Mouse (Mus musculus): Measurements from ENCODE around the gene Tor1a. TPM values are rescaled to one million over a fixed set of nuclear protein-coding genes. Genes with fewer than 3 reads are reported as not detected.

The Tor1a gene
- polyA plus RNA-seq, 1 experiment from 2014 or later: 57.5 TPM

DNA sequence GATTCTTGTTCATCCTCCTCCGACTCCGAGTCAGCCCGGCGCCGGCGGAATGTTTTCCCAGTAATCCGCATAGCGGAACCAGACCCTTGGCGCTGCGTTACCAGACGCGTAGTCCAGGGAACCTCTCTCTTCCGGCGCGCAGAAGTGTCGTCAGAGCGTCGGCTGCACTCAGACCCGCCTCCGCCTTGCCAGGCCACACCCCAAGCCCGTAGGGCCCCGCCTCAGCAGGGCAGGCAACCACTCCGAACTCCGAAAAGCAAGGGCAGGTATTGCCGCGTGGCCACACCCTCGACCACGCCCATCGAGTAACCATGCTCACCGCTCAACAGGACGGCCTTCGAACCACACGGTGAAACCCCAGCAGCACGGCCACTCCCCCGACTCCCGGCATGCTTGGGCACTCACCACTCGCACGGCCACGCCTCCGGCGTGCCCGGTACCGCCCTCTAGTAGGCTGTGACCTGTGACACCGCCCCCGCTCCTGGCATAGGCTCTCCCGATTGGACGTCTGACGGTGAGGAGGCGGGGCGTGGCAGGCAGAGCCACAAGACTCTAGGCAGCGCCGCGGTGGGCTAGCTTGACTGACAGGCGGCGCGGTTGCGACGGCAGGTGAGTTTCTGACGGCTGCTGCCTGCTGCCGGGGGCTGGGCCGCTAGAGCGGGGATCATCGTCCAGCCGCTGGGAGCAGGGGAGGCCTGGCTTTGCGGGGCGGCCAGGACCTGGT lies 14.2 kb upstream of the Tor1a start, which contains the start of the genes BC005624 and Usp20:
TSS of gene BC005624 (minus strand) at position 412 of the 724 bp plus-strand sequence.
TSS of gene Usp20 (plus strand) at position 490 of the 724 bp plus-strand sequence.
- H3K27me3 ChIP-seq (replicated peaks; ENCODE audit: insufficient read depth, low read length): no peaks in the 10 kb centered on the region

DNA sequence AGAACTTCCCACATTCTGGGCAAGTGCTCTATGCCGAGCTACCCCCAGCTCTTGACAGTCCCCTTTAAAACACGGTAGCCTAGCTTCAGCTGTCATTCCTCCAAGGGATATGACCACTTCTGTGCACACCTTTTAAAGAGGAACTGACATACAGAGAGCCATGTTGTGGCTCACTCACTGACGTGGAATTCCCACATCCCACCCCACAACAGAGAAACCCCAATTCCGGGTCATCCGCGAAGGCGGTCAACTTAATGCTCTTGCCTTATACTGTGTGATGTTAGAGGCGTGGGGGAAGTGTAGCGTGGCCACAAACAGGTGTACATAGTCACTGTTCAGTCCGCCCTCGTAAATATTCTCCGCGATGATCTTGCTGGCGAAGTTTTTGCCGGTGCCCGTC lies 907 bp downstream of the Tor1a start:
- DNase-seq (ENCODE audit: low spot score) (peak; percentile 40), ATAC-seq (0 out of 2 replicates have a peak, but pooled peaks have one; percentile 0)
- Histone ChIP-seq H3K27me3 (replicated peaks; ENCODE audit: insufficient read depth, low read length) (no peaks in the 10 kb centered on the region), H3K36me3 (ENCODE audit: insufficient read depth, low read length) (peaks cover 8% of the 10 kb centered on the region; the same call in 1 of the 2 replicates), H3K4me1 (ENCODE audit: insufficient read depth, low read depth, low read length) (peaks cover 10% of the 10 kb centered on the region; the same call in 1 of the 2 replicates), H3K9ac (replicated peaks; ENCODE audit: low read depth) (peak overlapping the region; percentile 91), H3K4me3 (ENCODE audit: low read depth, low read length) (peak overlapping the region; percentile 91), H3K27ac (ENCODE audit: low read length) (peak overlapping the region; percentile 79; the same call in 1 of the 2 replicates), H3K9me3 (ENCODE audit: low read length) (no peaks in the 10 kb centered on the region), H3K4me2 (replicated peaks; ENCODE audit: low read depth, low read length) (peak overlapping the region; percentile 93)
- WGBS: 15% methylated on average over 16 of the region's 16 CpGs
- TF ChIP-seq CTCF (IDR thresholded peaks at IDR 0.05) (no peak), EP300 (IDR thresholded peaks at IDR 0.05) (no peak)

More for the DNA sequence above, 14.2 kb upstream of the Tor1a start, which contains the start of the genes BC005624 and Usp20:
- peak; percentile 97 for ATAC-seq
- under 1% methylated on average over 63 of the region's 66 CpGs for WGBS
- Histone ChIP-seq H3K4me1 (ENCODE audit: insufficient read depth, low read depth, low read length) (peaks cover 12% of the 10 kb centered on the region; the same call in 1 of the 2 replicates), H3K4me3 (ENCODE audit: low read depth, low read length) (peak within 1 kb of the TSS; percentile 77), H3K27ac (ENCODE audit: low read length) (peak within 1 kb of the TSS; percentile 47; the same call in 1 of the 2 replicates), H3K4me2 (replicated peaks; ENCODE audit: low read depth, low read length) (peak within 1 kb of the TSS; percentile 89), H3K9ac (replicated peaks; ENCODE audit: low read depth) (peak within 1 kb of the TSS; percentile 56), H3K36me3 (ENCODE audit: insufficient read depth, low read length) (peaks cover under 1% of the 10 kb centered on the region; the same call in 1 of the 2 replicates), H3K9me3 (ENCODE audit: low read length) (no peaks in the 10 kb centered on the region)
- peak; percentile 100 for DNase-seq (ENCODE audit: low spot score)
- TF ChIP-seq EP300 (IDR thresholded peaks at IDR 0.05): no peak
- TF ChIP-seq CTCF (IDR thresholded peaks at IDR 0.05): no peak; the same call in 1 of the 2 replicates

DNA sequence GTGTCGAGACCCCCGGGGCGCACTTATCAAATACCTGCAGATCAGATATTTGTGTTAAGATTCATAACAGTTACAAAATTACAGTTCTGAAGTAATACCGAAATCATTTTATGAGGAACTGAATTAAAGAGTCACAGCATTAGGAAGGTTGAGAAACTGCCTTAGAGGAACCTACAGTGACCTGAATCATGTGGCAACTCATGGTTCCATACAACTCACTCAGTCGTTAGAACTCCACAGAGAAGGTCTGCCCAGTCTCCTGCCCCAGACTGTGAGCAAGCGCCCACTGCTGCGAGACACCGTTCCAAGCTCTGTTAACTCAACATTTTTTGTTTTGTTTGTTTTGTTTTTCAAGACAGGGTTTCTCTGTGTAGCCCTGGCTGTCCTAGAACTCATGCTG lies 2.1 kb downstream of the Tor1a start:
- H3K9me3 ChIP-seq (ENCODE audit: low read length): no peaks in the 10 kb centered on the region
- no peaks in the 10 kb centered on the region for H3K27me3 ChIP-seq (replicated peaks; ENCODE audit: insufficient read depth, low read length)
- TF ChIP-seq CTCF (IDR thresholded peaks at IDR 0.05) (no peak), EP300 (IDR thresholded peaks at IDR 0.05) (no peak)
- H3K4me2 ChIP-seq (replicated peaks; ENCODE audit: low read depth, low read length): no peak overlapping the region
- no peak overlapping the region for H3K4me3 ChIP-seq (ENCODE audit: low read depth, low read length)
- peaks cover 10% of the 10 kb centered on the region; the same call in 1 of the 2 replicates for H3K4me1 ChIP-seq (ENCODE audit: insufficient read depth, low read depth, low read length)
- 83% methylated on average over 8 of the region's 8 CpGs for WGBS
- no peak overlapping the region for H3K27ac ChIP-seq (ENCODE audit: low read length)
- DNase-seq (ENCODE audit: low spot score) (peak; percentile 19), ATAC-seq (no peak)
- peaks cover 19% of the 10 kb centered on the region; the same call in 1 of the 2 replicates for H3K36me3 ChIP-seq (ENCODE audit: insufficient read depth, low read length)
- no peak overlapping the region for H3K9ac ChIP-seq (replicated peaks; ENCODE audit: low read depth)

DNA sequence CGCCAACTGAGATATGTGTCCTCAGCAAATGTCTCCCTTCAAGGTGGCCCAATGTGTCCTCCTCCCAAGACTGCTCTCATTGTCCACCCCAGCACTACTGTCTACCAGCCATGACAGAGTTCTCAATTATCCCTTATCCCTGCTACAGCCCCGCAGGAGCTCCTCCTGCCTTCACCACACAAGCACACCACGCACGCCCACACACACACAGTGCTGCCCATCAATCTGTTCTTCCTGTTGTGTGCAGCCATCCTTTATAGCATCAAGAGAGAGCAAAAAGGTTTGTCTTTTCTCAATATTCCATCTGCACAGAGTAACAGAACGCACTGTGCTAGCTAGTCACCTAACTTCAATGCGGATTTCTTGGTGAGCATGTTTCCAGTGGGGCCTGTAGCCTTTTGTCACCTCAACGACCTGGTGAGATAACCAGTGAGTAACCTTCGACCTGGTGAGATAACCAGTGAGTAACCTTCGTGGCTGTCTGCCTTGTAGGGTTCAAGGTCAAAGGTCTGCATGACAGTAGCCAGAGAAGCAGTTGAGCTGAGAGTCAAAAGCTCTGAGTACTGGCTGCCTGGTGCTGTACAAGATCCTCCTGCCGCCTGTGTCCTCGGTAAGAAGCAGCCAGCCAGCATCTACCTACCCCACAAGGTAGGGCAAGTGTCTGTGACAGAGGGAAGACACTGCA lies 5.0 kb downstream of the Tor1a start:
- peaks cover 31% of the 10 kb centered on the region; the same call in 1 of the 2 replicates for H3K36me3 ChIP-seq (ENCODE audit: insufficient read depth, low read length)
- H3K4me2 ChIP-seq (replicated peaks; ENCODE audit: low read depth, low read length): no peak overlapping the region
- no peaks in the 10 kb centered on the region for H3K27me3 ChIP-seq (replicated peaks; ENCODE audit: insufficient read depth, low read length)
- no peak overlapping the region for H3K9ac ChIP-seq (replicated peaks; ENCODE audit: low read depth)
- peaks cover 10% of the 10 kb centered on the region; the same call in 1 of the 2 replicates for H3K4me1 ChIP-seq (ENCODE audit: insufficient read depth, low read depth, low read length)
- no peaks in the 10 kb centered on the region for H3K9me3 ChIP-seq (ENCODE audit: low read length)
- DNase-seq (ENCODE audit: low spot score) (no peak), ATAC-seq (no peak)
- no peak overlapping the region for H3K27ac ChIP-seq (ENCODE audit: low read length)
- TF ChIP-seq CTCF (IDR thresholded peaks at IDR 0.05) (no peak), EP300 (IDR thresholded peaks at IDR 0.05) (no peak)
- 78% methylated on average over 11 of the region's 11 CpGs for WGBS
- no peak overlapping the region for H3K4me3 ChIP-seq (ENCODE audit: low read depth, low read length)

DNA sequence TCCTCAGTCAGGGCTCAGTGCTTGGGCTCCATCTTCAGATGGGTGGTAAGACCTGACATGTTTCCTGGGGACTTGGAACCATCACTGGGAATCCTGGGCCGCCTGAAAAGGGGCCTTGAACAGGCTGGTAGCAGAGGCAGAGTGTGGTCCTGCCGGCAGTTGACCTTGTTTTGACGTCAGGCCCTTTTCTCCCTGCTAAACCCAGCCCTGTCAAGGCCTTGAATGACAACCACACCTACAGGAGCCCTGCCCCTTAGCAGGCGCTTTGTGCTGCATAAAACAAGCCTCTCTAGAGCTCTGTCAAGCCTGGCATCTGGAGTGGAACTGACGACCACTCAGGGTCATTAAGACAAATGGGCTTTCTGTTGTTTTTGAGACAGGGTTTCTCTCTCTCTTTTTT lies 7.9 kb downstream of the Tor1a start:
- H3K9ac ChIP-seq (replicated peaks; ENCODE audit: low read depth): no peak overlapping the region
- TF ChIP-seq EP300 (IDR thresholded peaks at IDR 0.05) (no peak), CTCF (IDR thresholded peaks at IDR 0.05) (no peak)
- H3K27ac ChIP-seq (ENCODE audit: low read length): no peak overlapping the region
- DNase-seq (ENCODE audit: low spot score) (no peak), ATAC-seq (no peak)
- H3K4me2 ChIP-seq (replicated peaks; ENCODE audit: low read depth, low read length): no peak overlapping the region
- 42% methylated on average over 5 of the region's 5 CpGs for WGBS
- H3K9me3 ChIP-seq (ENCODE audit: low read length): no peaks in the 10 kb centered on the region
- H3K36me3 ChIP-seq (ENCODE audit: insufficient read depth, low read length): peaks cover 47% of the 10 kb centered on the region; the same call in 1 of the 2 replicates
- H3K4me3 ChIP-seq (ENCODE audit: low read depth, low read length): no peak overlapping the region
- H3K27me3 ChIP-seq (replicated peaks; ENCODE audit: insufficient read depth, low read length): no peaks in the 10 kb centered on the region
- no peaks in the 10 kb centered on the region for H3K4me1 ChIP-seq (ENCODE audit: insufficient read depth, low read depth, low read length)

DNA sequence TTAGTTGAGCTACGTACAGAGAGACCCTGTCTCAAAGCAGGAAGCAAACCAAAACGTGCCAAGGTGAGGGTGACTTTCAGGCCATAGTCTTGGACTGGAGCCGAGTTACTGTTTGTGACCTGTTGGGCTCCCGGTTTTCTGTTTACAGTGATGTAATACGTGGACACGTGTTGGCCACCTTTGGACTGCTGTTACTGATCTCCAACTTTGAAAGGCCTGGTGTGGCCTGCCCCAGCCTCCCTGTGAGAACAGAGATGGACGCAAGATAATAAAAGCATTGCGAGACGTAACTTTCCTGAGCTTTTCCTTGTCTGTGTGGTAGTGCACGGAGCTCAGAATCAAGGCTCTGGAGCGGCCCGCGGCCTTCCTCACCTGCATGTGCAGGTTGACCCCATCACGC lies 9.0 kb downstream of the Tor1a start:
- TF ChIP-seq EP300 (IDR thresholded peaks at IDR 0.05) (no peak), CTCF (IDR thresholded peaks at IDR 0.05) (no peak)
- H3K27ac ChIP-seq (ENCODE audit: low read length): no peak overlapping the region
- peaks cover 8% of the 10 kb centered on the region for H3K4me1 ChIP-seq (ENCODE audit: insufficient read depth, low read depth, low read length)
- H3K9ac ChIP-seq (replicated peaks; ENCODE audit: low read depth): no peak overlapping the region
- H3K4me2 ChIP-seq (replicated peaks; ENCODE audit: low read depth, low read length): no peak overlapping the region
- 79% methylated on average over 14 of the region's 14 CpGs for WGBS
- no peaks in the 10 kb centered on the region for H3K9me3 ChIP-seq (ENCODE audit: low read length)
- no peak for ATAC-seq
- H3K27me3 ChIP-seq (replicated peaks; ENCODE audit: insufficient read depth, low read length): no peaks in the 10 kb centered on the region
- H3K36me3 ChIP-seq (ENCODE audit: insufficient read depth, low read length): peaks cover 47% of the 10 kb centered on the region; the same call in 1 of the 2 replicates
- no peak overlapping the region for H3K4me3 ChIP-seq (ENCODE audit: low read depth, low read length)
- no peak for DNase-seq (ENCODE audit: low spot score)

Data from lung, postnatal 0 days (tissue).